Mouse (Mus musculus) ES-Bruce4 (cell line): ENCODE results near the gene Prss8.

Experiments used
- CTCF ChIP-seq: IDR thresholded peaks from one replicate; pipeline ENCODE4 v1.8.1; 2011; ENCODE audit warnings: low read depth, low read length
- EP300 ChIP-seq: IDR thresholded peaks from 2 replicates; pipeline ENCODE4 v1.6.1; 2011; ENCODE audit warnings: low read depth, low read length; ENCODE audit not compliant: insufficient read depth
- POLR2A ChIP-seq: IDR thresholded peaks from one replicate; pipeline ENCODE4 v1.8.1; 2011; ENCODE audit warnings: low read length; ENCODE audit not compliant: insufficient read depth

- TF ChIP-seq EP300 (peak; percentile 58; the same call in 1 of the 2 replicates), CTCF (no peak), POLR2A (no peak)
These were observed 34.5 kb downstream of the Prss8 start, which contains the start of the genes Gm21974 and Vkorc1 for GRCm38 (mm10) chr7:127895442-127895841.
